Mouse (Mus musculus) spleen, adult 2 months (tissue): ENCODE measurements around the gene Pcgf2.

Experiments used
- CTCF ChIP-seq: fragments of 200-500 bp; IDR thresholded peaks from 2 replicates; pipeline ENCODE4 v1.5.1; 2011; ENCODE audit warnings: mild to moderate bottlenecking, inconsistent platforms; ENCODE audit not compliant: insufficient read depth, insufficient read length, insufficient replicate concordance; ENCODE audit errors: extremely low read depth
- POLR2A ChIP-seq: fragments of 200-500 bp; IDR thresholded peaks from 2 replicates; pipeline ENCODE4 v1.6.1; 2011; ENCODE audit warnings: low read depth, low read length, inconsistent platforms

DNA sequence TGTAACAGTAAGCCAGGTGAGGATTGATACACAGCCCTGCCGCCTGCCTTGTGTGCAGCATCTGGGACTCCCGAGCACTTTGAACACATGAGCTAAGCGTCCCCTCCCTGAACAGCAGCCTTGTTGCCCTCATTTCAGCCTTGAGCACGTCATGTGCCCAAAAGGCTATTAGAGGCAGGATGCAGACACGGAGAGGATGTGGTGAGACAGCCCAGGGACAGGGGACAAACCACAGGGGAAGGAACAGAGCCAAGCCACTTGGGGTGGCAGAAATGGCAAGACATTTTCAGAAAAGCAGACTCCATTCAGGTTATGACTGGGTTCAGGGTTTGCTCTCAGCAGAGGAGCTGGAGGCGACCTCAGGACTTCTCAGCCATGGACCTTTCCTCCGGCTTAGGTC, 28.0 kb upstream of the Pcgf2 start:
- no peak for TF ChIP-seq CTCF
- no peak for TF ChIP-seq POLR2A
